Mouse (Mus musculus) heart, adult 11 months (tissue): Measurements from ENCODE around the gene Rpl3.
A peak's percentile ranks its signal among the peaks of the same experiment; 100 is the strongest.

Experiments
- DNase-seq: peaks from one replicate; pipeline ENCODE4 v3.0.0; 2022

The Rpl3 gene

DNA sequence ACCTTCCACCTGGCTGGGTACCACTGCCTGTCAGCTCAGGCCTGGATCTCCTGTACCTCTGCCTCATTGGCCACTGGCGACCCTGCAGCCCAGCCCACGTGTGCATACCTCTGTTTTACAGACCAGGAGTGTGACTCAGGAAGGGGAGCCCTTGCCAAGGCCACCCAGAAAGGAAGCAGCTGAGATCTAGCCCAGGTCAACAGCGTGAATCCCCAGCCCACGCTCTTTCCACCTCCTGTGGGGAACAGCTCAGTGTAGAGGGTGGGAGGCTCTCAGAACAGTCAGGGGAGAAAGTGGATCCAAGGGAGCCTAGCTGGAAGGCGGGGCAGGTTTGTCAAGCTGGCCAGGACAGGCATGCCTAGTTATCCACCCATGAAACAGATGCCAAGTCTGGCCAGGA, 28.8 kb downstream of the Rpl3 start:
- DNase-seq: no peak

GRCm38 (mm10) chr15:80062339-80062738, 29.3 kb downstream of the Rpl3 start:
- no peak for DNase-seq

- DNase-seq: no peak
Observed at GRCm38 (mm10) chr15:80061071-80061550, 30.6 kb downstream of the Rpl3 start.

GRCm38 (mm10) chr15:80060356-80061070, 31.2 kb downstream of the Rpl3 start:
- DNase-seq: no peak

GRCm38 (mm10) chr15:80059606-80060005, 32.1 kb downstream of the Rpl3 start:
- DNase-seq: no peak

DNA sequence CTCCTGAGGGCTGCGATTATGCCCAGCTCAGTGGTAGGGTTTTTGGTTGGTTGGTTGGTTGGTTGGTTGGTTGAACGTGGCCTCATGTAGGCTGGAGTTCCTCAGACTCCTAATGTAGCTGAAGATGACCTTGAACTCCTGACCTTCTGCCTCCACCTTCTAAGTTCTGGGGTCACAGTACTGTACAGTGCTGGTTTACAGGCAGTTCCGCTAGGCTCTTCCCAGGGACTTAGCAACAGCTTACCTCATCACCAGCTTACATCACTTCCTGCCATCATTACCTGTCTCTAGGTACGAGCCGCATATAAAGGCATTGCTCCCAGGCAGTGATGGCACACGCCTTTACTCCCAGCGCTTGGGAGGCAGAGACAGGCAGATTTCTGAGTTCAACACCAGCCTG, 33.5 kb downstream of the Rpl3 start:
- no peak for DNase-seq

DNA sequence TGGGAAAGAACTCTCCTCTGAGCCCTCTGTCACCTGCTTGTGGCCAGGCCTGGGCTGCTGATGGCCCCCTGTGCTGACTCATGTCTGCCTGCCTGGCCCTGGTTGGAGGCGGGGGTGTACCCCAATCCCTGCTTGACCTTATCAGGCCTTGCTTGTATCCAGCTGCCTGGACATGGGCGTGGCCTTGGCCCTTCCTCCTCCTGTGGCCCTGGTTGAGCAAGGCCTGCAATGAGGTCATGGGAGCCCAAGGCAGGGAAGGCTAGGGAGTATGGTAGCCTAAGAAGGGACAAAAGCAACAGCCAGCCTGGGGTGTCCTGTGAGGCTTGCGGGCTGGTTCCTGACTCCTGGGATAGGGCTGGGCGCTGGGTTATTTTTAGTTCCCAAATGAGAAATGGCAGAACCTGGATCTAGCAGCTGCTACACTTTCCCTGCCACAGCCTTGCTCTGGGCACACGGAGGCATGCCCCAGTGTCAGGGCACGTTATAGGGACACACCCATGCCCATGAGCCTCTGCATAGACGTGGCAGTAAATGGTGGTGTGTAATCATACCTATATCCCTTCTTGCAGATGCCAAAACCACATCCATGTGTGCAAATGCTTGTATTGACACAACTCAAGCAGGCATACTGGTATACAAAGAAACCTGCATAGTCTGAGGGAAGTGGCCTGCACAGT, 37.5 kb downstream of the Rpl3 start:
- DNase-seq: peak; percentile 99

DNA sequence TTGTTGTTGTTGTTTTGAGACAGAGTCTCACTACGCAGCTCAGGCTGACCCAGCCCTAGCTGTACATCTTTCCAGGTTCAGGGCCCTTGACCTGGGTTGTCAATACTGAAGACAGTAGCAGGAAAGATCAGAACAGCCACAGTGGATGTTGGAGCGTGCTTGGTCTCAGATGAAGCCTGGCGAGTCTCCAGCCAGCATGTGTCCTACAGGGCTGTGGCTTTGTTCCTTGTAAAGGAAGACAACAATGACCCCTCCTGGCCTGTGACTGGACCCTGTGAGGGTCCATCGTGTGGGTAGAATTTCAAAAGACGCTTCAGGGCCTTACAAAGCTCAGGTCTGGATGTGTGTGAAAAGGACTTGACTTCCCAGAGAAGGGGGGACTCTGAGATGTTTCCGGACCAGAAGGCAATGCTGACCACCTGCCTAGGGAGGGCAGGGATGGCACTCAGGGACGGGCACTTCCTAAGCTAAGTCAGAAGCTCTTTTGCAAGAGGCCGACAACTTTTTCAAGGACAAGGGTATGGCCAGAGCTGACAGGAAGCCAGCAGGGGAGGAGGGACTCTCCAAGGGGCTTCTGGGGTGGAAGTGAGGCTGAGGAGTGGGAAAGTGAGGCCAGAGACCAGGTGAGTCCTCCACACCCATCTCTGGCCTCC, 38.2 kb downstream of the Rpl3 start:
- DNase-seq: peak; percentile 95

- DNase-seq: peak; percentile 95
Observed at GRCm38 (mm10) chr15:80051782-80052181, 39.9 kb downstream of the Rpl3 start.

- DNase-seq: peak; percentile 99
Observed at GRCm38 (mm10) chr15:80051092-80051761, 40.4 kb downstream of the Rpl3 start.

- DNase-seq: peak; percentile 99
Observed at GRCm38 (mm10) chr15:80050093-80050492, 41.6 kb downstream of the Rpl3 start.

DNA sequence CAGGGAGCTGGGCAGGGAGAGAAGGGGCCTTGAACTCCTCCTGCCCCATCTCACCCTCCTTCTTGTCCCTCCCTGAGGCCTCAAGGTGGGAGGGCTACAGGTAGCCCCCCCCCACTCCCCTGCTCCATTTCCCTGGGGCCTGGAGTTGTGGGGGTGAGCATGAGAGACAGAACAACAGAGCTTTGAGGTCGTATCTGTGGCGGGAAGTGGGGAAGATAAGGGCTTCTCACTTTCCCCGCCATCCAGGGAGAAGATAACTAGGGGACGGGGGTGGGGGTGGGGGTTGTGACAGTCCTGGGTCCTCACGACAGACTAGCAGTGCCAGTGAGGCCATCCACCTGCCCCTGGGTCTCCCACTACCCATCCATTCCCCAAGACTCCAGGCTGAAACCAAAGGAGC, 43.7 kb downstream of the Rpl3 start:
- DNase-seq: no peak

DNA sequence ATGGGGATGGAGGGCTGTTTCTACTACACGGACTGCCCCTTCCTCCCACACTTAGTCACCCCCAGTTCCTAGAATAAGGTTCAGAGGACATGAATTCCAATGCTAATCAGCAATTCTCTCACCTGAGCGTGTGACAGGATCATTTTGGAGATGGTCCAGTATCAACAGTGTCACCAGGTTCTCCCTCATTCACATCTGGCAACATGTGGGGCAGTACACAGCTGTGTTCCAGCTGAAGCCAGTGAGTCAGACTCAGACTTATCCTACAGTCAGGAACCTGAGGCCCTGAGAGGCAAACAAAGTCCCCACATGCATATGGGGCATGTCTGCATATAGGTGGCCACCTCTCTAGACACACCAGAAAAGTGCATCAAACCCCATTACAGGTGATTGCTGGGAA, 44.4 kb downstream of the Rpl3 start:
- DNase-seq: no peak

DNA sequence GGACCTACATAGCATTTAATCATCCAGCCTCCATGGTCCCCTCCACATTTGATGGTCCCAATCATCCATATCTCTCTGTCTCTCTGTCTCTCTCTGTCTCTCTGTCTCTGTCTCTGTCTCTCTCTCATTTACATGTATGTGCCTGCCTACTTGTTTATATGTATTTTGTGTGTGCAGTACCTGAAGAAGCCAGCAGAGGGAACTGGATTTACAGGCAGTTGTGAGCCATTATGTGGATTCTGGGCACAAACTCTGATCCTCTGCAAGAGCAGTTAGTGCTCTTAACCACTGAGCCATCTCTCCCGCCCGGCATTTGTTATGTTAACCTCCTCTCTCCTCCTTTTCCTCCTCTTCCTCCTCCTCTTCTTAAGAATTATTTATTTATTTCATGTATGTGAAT, 45.9 kb downstream of the Rpl3 start:
- no peak for DNase-seq

DNA sequence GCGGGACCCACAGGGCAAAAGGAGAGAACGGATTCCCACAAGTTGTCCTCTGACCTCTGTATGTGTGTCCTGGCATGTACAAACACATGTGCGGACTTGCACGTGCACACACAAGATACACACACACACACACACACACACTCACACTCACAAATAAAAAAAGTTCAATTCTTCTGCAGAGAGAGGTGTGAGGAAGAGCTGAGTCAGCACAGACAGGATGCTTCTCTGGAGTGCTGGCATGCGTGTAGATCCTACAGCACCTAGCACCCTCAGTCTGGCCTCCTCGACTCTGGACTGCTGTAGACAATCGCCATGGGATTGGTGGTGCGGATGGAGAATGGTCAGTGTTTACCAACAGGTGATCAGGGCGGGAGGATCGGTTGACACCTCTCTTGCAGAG, 47.4 kb downstream of the Rpl3 start:
- DNase-seq: no peak

DNA sequence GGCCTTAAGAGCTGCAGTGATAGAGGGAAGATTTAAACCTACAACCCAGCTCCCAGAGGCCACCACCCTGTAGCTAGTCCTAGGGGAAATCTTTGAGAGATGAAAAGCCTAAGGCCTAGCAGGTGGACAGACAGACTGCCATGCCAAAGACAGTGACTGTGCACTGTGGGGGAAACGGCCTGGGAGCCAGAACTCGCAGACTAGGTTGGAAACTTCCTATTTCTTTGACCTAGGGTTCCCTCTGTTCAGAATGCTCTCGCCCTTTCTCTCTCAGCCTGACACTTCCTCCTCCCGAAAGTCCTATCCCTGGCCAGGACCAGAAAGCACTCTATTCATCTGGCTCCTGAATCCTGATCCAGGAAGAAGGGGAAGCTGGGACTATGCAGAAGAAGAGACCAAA, 49.5 kb downstream of the Rpl3 start:
- no peak for DNase-seq

- no peak for DNase-seq
Observed at GRCm38 (mm10) chr15:80038110-80038391, 53.6 kb downstream of the Rpl3 start.

GRCm38 (mm10) chr15:80037255-80038109, 54.2 kb downstream of the Rpl3 start:
- no peak for DNase-seq

DNA sequence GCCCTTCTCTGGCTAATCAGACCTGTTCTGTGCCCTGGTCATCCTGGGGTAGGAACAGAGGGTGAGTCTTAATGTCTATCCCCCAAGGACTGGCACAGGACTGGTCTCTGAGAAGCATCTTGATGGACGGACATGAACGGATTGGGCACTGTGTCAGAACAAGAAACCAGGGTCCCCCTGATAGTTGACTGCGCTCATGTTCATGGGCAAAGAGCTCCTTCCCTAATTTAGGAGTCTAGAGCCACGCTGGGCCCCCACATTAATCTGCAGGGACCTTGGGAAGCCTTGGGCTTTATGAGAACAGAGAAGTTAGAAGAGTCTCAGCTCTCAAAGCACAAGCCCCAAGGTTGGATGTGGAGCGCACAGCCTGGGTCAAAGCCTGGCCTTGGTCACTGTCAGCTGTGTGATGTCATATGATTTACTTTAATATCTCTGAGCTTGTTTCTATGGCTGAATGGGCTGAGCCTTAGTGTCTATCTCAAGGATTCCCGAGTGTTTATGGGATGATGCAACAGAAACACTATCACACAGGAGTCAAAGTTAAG, 56.3 kb downstream of the Rpl3 start:
- no peak for DNase-seq

GRCm38 (mm10) chr15:80034913-80035312, 56.8 kb downstream of the Rpl3 start:
- peak; percentile 95 for DNase-seq

DNA sequence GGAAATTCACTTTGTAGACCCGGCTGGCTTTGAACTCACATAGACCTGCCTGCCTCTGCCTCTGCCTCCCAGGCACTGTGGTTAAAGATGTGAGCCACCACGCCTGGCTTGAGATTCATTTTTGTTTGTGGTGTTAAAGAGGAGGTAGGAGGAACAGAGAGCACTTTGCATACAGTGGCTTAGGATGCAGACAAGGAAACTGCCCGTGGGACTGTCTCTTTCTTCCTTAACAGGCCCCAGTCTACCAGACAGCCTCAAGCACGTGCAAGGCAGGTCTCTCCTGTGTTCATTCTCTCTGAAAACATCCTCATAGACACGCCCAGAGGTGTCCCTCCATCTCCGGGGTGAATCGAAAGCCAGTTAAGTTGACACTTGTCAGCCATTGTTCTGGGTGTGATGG, 57.3 kb downstream of the Rpl3 start:
- DNase-seq: no peak

DNA sequence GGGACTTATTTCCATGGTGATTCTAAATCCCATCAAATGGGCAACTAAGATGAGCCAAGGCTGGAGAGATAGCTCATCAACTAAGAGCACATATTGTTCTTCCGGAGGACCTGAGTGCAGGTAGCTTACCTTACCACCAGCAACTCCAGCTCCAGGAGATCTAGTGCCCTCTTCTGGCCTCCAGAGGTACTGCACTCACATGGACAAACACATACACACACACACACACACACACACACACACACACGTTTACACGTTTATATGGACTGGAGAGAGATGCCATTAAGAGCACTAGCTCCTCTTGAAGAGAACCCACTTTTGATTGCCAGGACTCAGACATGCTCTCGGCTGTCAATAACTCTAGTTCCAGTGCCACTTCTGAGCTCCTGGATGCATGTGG, 60.5 kb downstream of the Rpl3 start:
- no peak for DNase-seq
